Mouse (Mus musculus) spleen, adult 2 months (tissue): ENCODE measurements at regions not wholly inside any gene's neighbourhood (a gene's known extent, or its start where the extent isn't known, plus 50 kb on each side); places are given as distances from the start of the nearest gene placed in this dataset.

ENCODE experiments used
- DNase-seq, 2 experiments: peaks; one replicate each; pipeline versions ENCODE4 v3.0.0 to v3.0.0-alpha.2; 2012 to 2021; ENCODE audit warnings: low spot score in 2 of 2, low read depth in 1 of 2
- H3K27ac ChIP-seq: fragments of 200-500 bp; 2 replicates; pipeline ENCODE4 v1.5.1; 2012; ENCODE audit warnings: low read length, inconsistent platforms; ENCODE audit not compliant: insufficient read depth
- H3K27me3 ChIP-seq: fragments of 200-500 bp; 2 replicates; pipeline ENCODE4 v1.6.1; 2012; ENCODE audit warnings: mild to moderate bottlenecking, moderate library complexity, low read length, inconsistent platforms; ENCODE audit not compliant: control insufficient read depth, insufficient read depth
- H3K36me3 ChIP-seq: fragments of 200-500 bp; 2 replicates; pipeline ENCODE4 v1.6.1; 2012; ENCODE audit warnings: mild to moderate bottlenecking, low read length, inconsistent platforms; ENCODE audit not compliant: control insufficient read depth, insufficient read depth
- H3K4me1 ChIP-seq: fragments of 200-500 bp; 2 replicates; pipeline ENCODE4 v1.6.1; 2011; ENCODE audit warnings: inconsistent platforms; ENCODE audit not compliant: control insufficient read depth, insufficient read depth, insufficient read length
- H3K4me3 ChIP-seq: fragments of 200-500 bp; 2 replicates; pipeline ENCODE4 v1.5.1; 2011; ENCODE audit warnings: mild to moderate bottlenecking, inconsistent platforms; ENCODE audit not compliant: insufficient read depth, insufficient read length; ENCODE audit errors: extremely low read depth
- CTCF ChIP-seq: fragments of 200-500 bp; IDR thresholded peaks from 2 replicates; pipeline ENCODE4 v1.5.1; 2011; ENCODE audit warnings: mild to moderate bottlenecking, inconsistent platforms; ENCODE audit not compliant: insufficient read depth, insufficient read length, insufficient replicate concordance; ENCODE audit errors: extremely low read depth
- POLR2A ChIP-seq: fragments of 200-500 bp; IDR thresholded peaks from 2 replicates; pipeline ENCODE4 v1.6.1; 2011; ENCODE audit warnings: low read depth, low read length, inconsistent platforms
- WGBS: fragments of 180-500 bp; shearing (Covaris S2); methylation state at CpG from one replicate; pipeline ENCODE4 v1.1.7; 2018; 5-methylcytosine and 5-hydroxymethylcytosine counted together

GRCm38 (mm10) chr11:26881635-26882034, 287.8 kb upstream of the Vrk2 start:
- no peak overlapping the region for H3K4me3 ChIP-seq
- H3K27ac ChIP-seq = no peak overlapping the region
- no peaks in the 10 kb centered on the region for H3K27me3 ChIP-seq
- WGBS = 59% methylated on average over 6 of the region's 6 CpGs
- no peak for TF ChIP-seq CTCF
- TF ChIP-seq POLR2A = no peak
- no peaks in the 10 kb centered on the region for H3K36me3 ChIP-seq
- no peaks in the 10 kb centered on the region for H3K4me1 ChIP-seq
- DNase-seq = no peak
